Mouse (Mus musculus) right cerebral cortex, postnatal 25 days (tissue): Measurements from ENCODE around the gene Tmem191c.
"Not testable (repeated sequence)": the region's sequence is repeated elsewhere in the genome, so short reads cannot be mapped to it uniquely, and the experiment has no call there.

Experiments
- DNase-seq: peaks from one replicate; pipeline ENCODE4 v3.0.0; 2022

Tmem191c gene

GRCm38 (mm10) chr16:17275721-17276120 is at the start of gene Tmem191c:
TSS of gene Tmem191c (plus strand) at chr16:17276077.
- DNase-seq: no peak

DNA sequence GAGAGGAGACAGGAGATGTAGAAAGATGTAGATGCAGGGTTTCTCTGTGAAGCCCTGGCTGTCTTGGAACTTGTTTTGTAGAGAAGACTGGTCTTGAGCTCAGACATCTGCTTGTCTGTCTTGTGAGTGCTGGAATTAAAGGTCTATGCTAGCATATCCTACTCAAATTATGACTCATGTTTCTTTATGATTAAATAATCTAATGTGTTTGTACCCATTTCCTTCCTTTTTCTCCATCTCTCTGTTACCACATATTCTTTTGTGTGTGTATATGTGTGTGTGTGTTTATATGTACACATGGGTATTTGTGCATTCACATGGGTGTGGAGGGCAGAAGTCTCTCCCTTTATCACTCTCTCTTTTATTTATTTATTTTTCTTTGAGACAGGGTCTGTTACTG is 49.4 kb upstream of the Tmem191c start:
- no peak for DNase-seq

DNA sequence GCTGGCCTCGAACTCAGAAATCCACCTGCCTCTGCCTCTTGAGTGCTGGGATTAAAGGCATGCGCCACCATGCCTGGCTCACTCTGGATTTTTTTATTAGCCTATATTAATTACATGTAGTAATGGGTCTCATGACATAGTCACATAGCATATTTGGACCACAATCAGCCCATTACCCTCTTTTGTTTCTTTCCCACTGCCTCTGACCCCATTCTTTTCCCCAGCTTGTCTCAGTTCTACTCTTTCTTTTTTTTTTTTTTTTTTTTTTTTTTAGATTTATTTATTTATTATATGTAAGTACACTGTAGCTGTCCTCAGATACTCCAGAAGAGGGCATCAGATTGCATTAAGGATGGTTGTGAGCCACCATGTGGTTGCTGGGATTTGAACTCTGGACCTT is 44.4 kb upstream of the Tmem191c start:
- DNase-seq: not testable (repeated sequence)

GRCm38 (mm10) chr16:17232794-17233701 is 42.8 kb upstream of the Tmem191c start, which contains the start of gene Hic2:
TSS of gene Hic2 (plus strand) at chr16:17233572.
- DNase-seq: peak; percentile 87

DNA sequence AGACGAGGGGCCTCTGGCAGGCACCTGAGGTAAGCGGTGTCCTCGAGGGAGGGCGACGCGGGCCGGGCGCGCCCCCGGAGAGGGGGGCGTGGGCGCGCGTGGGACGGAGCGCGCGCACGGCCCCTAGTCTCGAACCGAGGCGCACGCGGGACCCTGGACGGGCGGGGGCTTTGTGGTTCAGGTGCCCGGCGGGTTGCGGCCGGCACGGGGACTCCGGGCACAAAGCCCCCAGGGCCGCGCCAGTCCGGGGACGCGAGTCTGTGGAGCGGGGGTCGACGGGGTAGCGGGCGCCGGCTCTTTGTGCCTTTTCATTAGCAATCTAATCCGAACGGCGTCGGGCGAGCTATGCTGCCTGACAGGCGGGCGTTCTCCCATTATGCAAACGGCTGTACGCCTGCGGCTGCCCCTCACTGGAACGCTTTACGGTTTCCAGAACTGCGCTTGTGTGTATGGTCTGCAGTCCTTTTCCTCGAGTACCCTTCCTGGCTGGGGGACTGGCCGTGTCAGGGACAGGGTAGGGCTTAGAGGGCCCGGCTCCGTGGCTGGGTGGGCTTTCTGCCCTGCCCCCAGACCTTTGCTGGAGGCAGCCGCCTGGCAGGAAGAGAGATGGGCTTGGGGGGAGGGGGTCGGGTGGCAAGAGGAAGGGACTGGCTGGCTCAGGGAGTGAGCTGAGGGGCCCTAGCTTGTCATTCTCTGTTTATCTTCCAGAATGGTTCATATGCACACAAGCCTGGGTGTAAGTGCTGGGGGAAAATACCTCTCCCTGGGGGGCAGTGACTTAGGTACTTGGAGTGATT is 42.0 kb upstream of the Tmem191c start:
- peak; percentile 34 for DNase-seq

DNA sequence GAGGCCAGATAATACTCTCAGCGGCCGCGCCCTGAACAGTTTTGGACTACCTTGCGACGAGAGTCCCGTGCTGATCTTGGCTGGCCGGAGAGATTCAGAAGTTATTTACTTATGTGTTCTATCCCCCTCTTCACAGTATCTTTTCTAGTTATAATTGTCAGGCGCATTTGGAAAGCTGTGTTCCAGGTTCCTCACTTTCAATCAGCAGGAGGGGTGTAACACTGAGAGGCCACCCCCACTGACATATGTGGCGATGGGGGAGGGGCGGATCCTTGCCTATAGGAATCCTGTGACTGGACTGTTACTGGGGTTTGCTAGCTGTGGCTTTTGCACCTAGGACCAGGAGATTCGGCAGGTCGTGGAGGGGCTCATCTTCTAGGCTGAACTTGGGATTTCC is 41.4 kb upstream of the Tmem191c start:
- DNase-seq: peak; percentile 53

DNA sequence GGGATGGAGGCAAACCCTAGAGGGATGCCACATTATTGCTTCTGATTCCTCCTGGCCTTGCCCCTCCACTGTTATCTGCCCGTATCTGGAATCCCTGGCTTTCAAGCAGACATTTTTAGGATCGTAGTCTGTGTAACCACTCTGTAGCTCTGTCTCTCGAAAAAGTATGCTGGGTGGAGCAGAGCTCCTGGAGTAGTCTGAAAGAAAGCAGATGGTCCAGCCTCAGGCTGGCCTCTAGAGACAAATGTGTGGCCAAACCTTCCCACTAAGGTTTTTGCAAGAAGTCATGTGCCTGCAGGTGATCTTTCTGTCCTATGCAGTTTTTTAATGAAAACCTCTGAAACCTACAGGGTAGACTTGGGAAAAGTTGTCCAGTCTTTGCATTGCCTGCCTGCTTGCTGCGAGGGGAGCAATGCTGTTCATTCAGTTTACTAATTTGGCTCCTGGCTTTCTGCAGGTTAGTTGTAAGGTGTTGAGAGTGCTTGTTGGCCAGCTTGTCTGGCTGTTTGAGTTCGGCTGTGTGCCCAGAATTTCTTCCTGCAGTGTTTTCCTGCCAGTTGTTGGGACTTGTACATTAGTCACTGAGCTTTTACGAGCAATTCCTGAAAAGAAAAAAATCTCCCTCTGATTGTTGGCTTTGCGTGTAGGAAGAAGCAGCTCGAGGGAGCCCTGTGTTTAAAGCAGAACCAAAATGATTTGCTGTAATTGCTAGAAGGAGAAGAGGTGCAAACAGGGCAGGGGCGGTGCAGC is 40.8 kb upstream of the Tmem191c start:
- peak; percentile 70 for DNase-seq

DNA sequence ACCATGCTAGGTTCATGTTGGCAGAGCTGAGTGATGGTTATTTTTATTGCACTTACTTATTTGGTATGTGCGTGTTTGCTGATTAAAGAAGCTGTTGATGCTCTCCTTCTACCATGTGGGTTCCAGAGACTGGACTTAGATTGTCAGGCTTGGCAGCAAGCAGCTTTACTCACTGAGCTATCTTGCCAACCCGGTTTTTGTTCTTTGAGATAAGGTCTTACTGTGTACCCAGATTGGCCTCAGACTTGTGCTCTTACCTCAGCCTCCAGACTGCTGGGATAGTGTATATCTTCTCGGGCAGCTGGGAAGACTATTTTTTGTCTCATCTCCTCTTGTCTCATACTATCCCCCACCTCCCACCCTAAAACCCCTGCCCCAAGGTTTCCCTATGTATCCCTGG is 38.2 kb upstream of the Tmem191c start:
- no peak for DNase-seq

DNA sequence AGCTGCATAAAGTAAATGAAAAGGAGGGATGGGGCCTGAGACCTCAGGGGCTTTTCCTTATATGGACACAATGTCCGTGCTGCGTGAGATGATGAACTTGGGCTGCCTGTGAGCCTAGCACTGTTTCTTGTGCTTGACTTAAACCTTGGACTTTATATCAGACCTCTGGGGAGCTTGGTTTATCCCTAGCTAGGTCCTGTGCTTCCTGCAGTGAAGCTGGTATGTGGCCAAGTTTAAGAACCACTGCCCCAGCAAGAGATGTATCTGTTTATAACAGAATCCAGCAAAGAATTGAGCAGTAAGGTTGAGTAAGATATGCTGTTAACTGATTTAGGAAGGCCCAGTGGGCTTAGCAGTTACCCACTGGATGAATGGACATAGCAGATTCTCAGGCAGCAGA is 36.5 kb upstream of the Tmem191c start:
- DNase-seq: no peak

DNA sequence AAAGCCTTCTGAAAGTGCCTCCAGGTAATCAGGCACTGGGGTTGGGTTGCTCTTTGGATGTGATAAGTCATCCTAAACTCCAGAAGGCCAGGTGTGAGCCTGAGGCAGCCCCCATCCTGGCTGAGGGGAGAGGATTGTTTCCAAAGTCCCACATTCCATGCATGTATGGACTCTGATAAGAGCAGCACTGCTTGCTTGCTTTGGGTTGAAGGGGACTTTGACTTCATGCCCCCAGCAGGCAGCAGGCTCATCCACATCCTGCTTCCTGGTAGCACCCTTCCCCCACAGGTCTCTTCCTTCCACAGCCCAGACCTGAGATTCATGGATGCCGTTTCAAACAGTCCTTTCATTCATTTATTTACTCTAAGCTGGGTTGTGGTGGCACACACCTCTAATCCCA is 32.1 kb upstream of the Tmem191c start:
- no peak for DNase-seq

DNA sequence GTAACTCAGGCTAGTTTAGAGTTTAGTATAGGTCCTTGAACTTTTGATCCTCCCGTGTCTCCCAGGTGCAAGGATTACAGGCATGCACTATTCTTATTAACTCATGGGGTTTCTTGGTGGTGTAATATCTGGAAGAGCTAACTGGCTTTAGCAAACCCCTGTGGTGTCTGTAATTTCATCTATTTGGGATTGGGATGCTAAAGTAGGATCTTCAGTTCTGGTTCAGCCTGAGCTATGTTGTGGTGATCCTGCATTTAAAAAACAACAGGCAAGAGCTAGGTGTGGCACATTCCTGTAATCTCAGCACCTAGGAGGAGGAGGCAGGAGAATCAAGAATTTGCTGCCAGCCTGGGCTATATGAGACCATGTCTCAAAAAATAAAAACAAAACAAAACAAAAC is 30.9 kb upstream of the Tmem191c start:
- no peak for DNase-seq

DNA sequence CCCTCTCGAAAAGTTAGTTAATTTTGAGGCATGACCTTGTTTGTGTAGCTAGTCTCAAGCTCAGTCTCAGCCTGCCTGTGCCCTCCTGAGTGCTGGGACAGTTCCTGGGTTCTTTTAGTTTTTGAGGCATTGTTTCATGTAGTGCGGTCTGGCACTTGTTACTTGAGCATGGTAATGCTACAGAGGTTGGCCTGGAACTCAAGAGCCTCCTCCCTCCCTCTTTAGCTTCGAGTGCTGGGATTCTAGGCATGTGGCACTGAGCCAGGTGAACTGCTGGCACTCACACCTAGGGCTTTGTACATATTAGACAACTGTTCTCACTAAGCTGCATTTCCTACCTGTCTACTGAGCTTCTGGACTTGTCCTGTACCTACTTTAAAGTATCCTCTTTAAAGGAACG is 28.1 kb upstream of the Tmem191c start:
- no peak for DNase-seq

- no peak for DNase-seq
Observed at GRCm38 (mm10) chr16:17249135-17249534, 26.7 kb upstream of the Tmem191c start.

- no peak for DNase-seq
Observed at GRCm38 (mm10) chr16:17251539-17251938, 24.3 kb upstream of the Tmem191c start.

DNA sequence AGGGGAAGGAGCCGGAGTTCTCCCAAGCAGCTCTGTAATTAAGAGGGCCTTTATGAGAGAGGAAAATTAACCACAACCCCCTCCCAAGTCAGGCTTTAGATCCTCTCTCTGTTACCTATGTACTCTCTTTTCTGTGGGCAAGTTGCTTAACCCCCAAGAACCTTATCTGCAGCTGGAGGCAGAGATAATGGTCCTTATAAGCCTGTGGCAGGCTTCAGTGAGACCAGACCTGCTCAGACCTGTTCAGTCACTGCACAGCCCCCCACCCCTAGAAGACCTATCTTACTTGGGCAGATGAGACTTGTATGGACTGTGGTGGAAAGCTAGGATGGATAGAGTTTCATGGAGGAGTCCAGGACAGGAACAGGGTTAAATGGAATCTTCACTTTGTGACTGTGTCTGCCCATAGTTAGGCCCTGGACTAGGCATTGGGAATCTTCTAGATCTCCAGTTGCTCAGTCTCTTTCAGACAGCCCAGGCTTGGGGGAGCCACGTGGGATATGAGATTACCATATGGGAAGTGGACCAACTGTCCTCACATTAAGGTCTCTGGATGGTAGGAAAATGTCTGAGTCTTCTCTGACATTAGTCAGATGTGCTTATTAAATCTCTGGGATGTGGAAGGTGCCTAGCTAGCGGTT is 23.7 kb upstream of the Tmem191c start:
- no peak for DNase-seq

- no peak for DNase-seq
Observed at GRCm38 (mm10) chr16:17252841-17253240, 23.0 kb upstream of the Tmem191c start.

- DNase-seq: no peak
Observed at GRCm38 (mm10) chr16:17254005-17254597, 21.8 kb upstream of the Tmem191c start.

- no peak for DNase-seq
Observed at GRCm38 (mm10) chr16:17255270-17255669, 20.6 kb upstream of the Tmem191c start.

GRCm38 (mm10) chr16:17257359-17257821 is 18.5 kb upstream of the Tmem191c start:
- no peak for DNase-seq

DNA sequence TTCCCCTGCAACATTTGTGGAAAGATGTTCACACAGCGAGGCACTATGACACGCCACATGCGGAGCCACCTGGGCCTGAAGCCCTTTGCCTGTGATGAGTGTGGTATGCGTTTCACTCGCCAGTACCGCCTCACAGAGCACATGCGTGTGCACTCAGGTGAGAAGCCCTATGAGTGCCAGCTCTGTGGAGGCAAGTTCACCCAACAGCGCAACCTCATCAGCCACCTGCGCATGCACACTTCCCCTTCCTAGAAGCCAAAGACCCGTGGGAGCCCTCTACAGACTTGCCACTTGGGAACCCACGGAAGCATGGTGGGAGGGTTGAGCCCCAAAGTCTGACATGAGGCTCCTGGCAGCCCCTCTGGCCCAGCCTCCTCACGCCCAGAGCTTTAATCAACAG is 17.0 kb upstream of the Tmem191c start:
- no peak for DNase-seq

- DNase-seq: no peak
Observed at GRCm38 (mm10) chr16:17261341-17261740, 14.5 kb upstream of the Tmem191c start.

DNA sequence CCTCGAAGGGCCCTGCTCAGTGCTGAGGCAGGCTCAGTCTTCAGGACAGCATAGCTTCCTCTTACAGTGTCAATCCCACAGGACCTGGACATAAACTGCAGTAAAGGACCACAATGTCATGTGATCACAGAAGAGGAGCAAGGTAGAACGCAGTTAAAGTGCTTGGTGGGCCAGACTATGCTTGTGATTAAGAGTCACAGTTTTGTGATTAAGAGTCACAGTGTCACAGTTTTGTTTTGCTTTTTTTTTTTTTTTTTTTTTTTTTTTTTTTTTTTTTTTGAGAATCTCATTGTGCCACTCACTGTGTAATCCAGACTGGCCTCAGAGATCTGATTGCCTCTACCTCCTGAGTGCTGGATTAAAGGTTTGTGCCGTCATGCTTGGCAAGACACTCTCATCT is 9.8 kb upstream of the Tmem191c start:
- DNase-seq: no peak
